Mouse (Mus musculus) megakaryocyte, embryonic 14.5 days (primary cell): ENCODE results near the gene Mga. TPM values are rescaled to one million over a fixed set of nuclear protein-coding genes. Genes with fewer than 3 reads are reported as not detected.
A peak's percentile ranks its signal among the peaks of the same experiment; 100 is the strongest.

ENCODE experiments used
- H3K27me3 ChIP-seq: replicated peaks from 2 replicates; pipeline ENCODE3; 2012; ENCODE audit warnings: inconsistent platforms
- H3K36me3 ChIP-seq: replicated peaks from 2 replicates; pipeline ENCODE3; 2012; ENCODE audit warnings: low read length, inconsistent platforms, mixed read lengths
- H3K4me1 ChIP-seq: 2 replicates; pipeline ENCODE4 v1.6.1; 2012; ENCODE audit warnings: inconsistent platforms
- H3K4me3 ChIP-seq: replicated peaks from 2 replicates; pipeline ENCODE3; 2012; ENCODE audit warnings: moderate library complexity, mild to moderate bottlenecking, inconsistent platforms
- H3K9me3 ChIP-seq: 2 replicates; pipeline ENCODE4 v1.6.1; 2012; ENCODE audit warnings: inconsistent platforms
- FLI1 ChIP-seq: IDR thresholded peaks from 2 replicates; pipeline ENCODE4 v1.6.1; 2012; ENCODE audit warnings: low read length, inconsistent platforms, mixed read lengths
- GATA1 ChIP-seq: IDR thresholded peaks from 3 replicates; pipeline ENCODE4 v1.6.1; 2012; ENCODE audit warnings: mixed read lengths, low read length, inconsistent platforms, borderline replicate concordance
- polyA plus RNA-seq: library from polyadenylated mRNA; stranded (reverse); fragments of >175 nt; gene quantifications from 2 replicates; pipeline ENCODE4 v1.2.3, GENCODE M21; 2012; ENCODE audit warnings: low replicate concordance; ENCODE audit not compliant: insufficient read depth

The Mga gene
- polyA plus RNA-seq, 1 experiment = 1.3 TPM

DNA sequence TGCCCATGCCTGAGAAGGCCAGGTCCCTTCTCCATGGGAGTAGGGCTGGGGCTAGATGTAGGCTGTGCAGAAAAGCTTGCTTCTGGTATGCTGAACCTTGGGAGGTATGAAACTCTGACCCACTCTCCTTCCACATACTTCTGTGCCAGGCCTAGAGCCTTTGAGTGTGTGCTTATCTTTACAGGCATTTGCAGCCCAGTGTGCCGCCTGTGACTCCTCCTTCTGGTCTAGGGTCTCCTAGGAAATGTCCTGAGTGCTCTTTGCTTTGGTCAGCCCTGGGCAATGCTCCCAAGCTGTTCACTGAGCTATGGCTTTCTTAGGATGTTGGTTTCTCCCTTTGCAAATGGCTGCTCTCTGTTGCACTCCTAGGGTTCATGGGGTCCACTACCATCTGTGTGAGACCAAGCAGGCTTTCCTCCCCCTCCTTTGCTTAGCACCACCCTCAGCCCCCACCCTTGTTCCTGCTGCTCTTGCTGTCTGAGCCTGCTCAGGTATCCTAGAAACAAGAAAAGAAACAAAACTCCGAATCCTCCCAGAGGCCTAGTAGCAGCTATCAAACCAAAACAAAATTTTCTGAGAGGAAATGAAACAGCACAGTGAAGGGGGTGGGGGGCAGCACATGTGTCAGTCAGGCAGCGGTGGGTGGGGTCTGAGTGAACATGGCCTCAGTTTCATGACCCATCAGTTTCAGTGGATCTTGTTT lies 104.0 kb downstream of the Mga start:
- no peaks in the 10 kb centered on the region for H3K27me3 ChIP-seq
- H3K4me1 ChIP-seq = peaks cover 42% of the 10 kb centered on the region
- TF ChIP-seq GATA1 = no peak
- TF ChIP-seq FLI1 = no peak
- no peaks in the 10 kb centered on the region for H3K9me3 ChIP-seq
- peak overlapping the region; percentile 40 for H3K4me3 ChIP-seq
- peaks cover 14% of the 10 kb centered on the region for H3K36me3 ChIP-seq

DNA sequence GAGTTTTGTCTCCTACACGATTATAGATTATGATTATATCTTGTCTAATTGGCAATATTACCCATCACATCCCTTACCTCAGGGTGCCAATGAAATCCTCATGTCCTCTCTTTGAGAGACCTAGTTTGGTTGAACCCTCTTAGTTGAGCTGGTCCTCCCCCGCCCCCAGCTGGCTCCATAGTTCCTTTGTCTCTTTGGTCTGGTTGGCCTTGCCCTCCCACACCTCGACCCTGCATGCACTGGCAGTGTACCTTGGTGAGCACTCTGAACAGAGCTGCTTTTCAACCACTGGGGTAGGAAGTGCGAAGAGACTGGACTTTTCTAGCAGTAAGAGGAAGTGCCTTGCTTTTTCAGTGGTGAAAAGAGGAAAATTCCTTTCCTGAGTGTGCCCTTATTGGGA lies 104.9 kb downstream of the Mga start:
- H3K4me1 ChIP-seq = peaks cover 42% of the 10 kb centered on the region
- H3K36me3 ChIP-seq = peaks cover 14% of the 10 kb centered on the region
- H3K4me3 ChIP-seq = no peak overlapping the region
- H3K27me3 ChIP-seq = no peaks in the 10 kb centered on the region
- no peaks in the 10 kb centered on the region for H3K9me3 ChIP-seq
- no peak for TF ChIP-seq FLI1
- TF ChIP-seq GATA1 = no peak

DNA sequence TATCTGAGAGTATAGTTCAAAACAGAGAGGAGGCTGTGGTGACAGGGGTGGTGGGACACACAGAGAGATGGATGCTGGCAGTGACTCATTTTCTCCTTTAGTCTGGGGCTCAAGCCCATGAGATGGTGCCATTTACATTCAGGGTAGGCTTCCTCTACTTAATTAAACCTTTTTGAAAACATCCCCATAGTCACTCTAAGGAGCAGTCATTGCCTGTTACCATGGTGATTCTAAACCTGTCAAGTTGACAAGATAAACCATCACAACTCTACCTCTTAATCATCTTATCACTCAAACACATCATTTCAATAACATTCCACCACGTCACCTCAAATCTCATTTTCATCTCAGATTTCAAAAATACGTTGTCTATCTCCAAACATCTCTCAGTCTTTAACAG lies 106.9 kb downstream of the Mga start:
- H3K9me3 ChIP-seq = no peaks in the 10 kb centered on the region
- H3K27me3 ChIP-seq = no peaks in the 10 kb centered on the region
- TF ChIP-seq GATA1 (no peak), FLI1 (no peak)
- no peak overlapping the region for H3K4me3 ChIP-seq
- H3K36me3 ChIP-seq = peaks cover 14% of the 10 kb centered on the region
- peaks cover 51% of the 10 kb centered on the region for H3K4me1 ChIP-seq

DNA sequence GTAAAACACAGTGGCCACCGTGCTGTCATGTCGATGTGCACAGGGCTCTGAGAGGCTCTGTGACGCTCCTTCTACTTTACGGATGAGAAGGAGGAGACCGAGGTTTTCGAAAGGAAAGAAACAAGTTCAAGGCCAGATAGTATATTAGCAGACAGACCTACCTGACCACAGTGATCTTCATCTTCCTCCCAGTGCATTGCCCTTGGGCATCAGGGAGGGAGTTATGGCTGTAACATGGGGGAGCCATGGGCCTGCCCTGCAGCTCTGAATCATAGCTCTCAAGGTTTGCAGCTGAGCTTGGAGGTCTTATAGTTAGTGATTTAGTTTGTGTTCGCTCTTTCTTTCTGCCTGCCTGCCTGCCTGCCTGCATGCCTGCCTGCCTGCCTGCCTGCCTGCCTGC lies 109.7 kb downstream of the Mga start:
- H3K36me3 ChIP-seq = peaks cover 7% of the 10 kb centered on the region
- no peaks in the 10 kb centered on the region for H3K9me3 ChIP-seq
- H3K4me1 ChIP-seq = peaks cover 38% of the 10 kb centered on the region
- no peak overlapping the region for H3K4me3 ChIP-seq
- no peaks in the 10 kb centered on the region for H3K27me3 ChIP-seq
- TF ChIP-seq GATA1 (no peak), FLI1 (no peak)

DNA sequence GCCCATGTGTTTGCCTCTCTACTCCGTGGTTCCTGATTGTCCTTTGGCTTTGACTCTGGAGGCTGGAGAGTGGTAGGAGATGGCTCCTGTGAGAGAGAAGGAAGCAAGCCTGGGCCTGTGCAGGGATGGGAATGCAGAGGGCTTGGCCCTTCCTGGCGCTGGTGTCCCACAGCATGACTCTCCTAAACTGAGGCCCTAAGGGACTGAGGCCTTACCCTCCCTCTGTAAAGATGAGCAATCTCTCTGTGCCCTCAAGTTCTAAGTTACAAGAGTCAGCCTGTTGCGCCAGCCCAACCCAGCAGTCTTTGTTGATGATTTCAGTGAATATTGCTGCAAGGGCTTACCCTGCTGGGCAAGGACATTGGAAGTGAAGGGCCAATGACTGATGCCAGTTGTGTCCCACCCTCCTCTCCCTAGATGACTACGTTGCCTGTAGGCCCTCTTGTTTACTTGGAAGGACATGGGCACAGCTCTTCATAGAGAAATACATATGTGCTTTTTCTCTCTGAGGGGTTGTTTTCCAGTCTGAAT lies 110.7 kb downstream of the Mga start:
- H3K9me3 ChIP-seq = no peaks in the 10 kb centered on the region
- no peaks in the 10 kb centered on the region for H3K27me3 ChIP-seq
- H3K4me3 ChIP-seq = peak overlapping the region; percentile 26
- peaks cover 10% of the 10 kb centered on the region for H3K36me3 ChIP-seq
- peaks cover 29% of the 10 kb centered on the region for H3K4me1 ChIP-seq
- TF ChIP-seq FLI1 = no peak
- TF ChIP-seq GATA1 = no peak

DNA sequence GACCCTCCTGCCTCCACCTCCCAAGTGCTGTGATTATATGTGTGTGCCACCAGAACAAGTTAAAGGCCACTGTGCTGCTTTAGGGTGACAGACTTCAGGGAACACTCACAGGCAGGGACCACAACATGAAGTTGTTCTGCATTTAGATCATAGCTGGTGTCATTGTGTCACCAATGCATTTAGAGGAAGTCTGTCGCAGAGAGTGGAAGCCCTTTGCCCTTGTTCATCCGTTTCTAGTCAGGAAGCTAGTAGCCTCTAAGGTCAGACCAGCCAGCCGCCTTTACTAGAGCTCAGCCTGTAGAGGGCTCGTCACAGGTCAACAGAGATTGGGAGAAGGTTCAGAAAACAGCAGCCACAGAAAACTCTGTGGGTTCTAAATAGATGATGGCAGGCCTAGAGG lies 111.6 kb downstream of the Mga start:
- Histone ChIP-seq H3K27me3 (peaks cover 3% of the 10 kb centered on the region), H3K4me3 (no peak overlapping the region), H3K4me1 (peaks cover 34% of the 10 kb centered on the region), H3K9me3 (no peaks in the 10 kb centered on the region), H3K36me3 (peaks cover 20% of the 10 kb centered on the region)
- no peak for TF ChIP-seq GATA1
- TF ChIP-seq FLI1 = no peak

DNA sequence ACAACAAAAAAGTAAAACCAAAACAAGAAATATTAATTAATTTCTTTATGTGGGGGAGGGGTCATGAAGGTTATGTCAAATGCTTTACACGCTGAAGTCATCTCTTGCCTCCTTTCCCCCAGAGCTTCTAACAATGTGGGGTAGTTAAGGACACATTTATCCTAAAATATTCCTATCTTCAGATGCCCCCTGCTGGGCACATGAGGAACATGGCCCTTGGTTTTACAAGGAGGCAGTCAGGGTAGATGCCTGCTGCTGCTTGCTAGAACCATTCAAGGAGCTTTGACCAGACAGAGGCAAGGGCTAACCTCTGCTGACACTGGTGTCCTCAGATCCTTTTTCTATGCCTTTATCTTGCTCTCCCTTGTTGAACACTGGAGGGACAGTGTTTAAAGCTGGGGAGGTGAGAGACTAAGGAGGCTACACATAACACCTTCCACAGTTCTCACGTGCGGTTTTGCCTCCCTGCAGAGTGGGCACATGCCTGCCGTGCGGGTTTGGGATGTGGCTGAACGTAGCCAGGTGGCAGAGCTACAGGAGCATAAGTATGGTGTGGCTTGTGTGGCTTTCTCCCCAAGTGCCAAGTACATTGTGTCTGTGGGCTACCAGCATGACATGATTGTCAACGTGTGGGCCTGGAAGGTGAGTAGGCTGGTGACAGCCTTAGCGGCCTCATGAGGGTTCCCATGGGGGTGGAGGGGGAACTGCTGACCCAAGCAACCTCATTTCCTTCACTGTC lies 114.6 kb downstream of the Mga start:
- no peak overlapping the region for H3K4me3 ChIP-seq
- peaks cover 3% of the 10 kb centered on the region for H3K27me3 ChIP-seq
- H3K4me1 ChIP-seq = peaks cover 37% of the 10 kb centered on the region
- no peaks in the 10 kb centered on the region for H3K9me3 ChIP-seq
- TF ChIP-seq FLI1 (no peak), GATA1 (no peak)
- H3K36me3 ChIP-seq = peaks cover 35% of the 10 kb centered on the region

DNA sequence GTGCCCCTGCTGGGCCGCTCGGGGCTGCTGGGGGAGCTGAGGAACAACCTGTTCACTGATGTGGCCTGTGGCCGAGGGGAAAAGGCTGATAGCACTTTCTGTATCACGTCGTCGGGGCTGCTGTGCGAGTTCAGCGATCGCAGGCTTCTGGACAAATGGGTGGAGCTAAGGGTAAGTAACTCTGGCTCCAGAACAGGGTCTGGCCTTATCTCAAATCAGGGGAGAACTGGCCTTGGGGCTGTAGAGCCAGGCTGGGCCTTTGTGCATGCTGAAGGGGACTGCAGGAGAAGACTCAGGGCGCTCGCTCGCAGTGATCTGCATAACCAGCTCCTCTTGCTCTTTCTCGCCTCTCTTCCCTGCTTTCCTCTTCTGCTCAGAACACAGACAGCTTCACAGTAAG lies 115.9 kb downstream of the Mga start:
- H3K9me3 ChIP-seq = no peaks in the 10 kb centered on the region
- peaks cover 5% of the 10 kb centered on the region for H3K27me3 ChIP-seq
- H3K4me3 ChIP-seq = no peak overlapping the region
- TF ChIP-seq GATA1 (no peak), FLI1 (no peak)
- H3K36me3 ChIP-seq = peaks cover 48% of the 10 kb centered on the region
- peaks cover 29% of the 10 kb centered on the region for H3K4me1 ChIP-seq

DNA sequence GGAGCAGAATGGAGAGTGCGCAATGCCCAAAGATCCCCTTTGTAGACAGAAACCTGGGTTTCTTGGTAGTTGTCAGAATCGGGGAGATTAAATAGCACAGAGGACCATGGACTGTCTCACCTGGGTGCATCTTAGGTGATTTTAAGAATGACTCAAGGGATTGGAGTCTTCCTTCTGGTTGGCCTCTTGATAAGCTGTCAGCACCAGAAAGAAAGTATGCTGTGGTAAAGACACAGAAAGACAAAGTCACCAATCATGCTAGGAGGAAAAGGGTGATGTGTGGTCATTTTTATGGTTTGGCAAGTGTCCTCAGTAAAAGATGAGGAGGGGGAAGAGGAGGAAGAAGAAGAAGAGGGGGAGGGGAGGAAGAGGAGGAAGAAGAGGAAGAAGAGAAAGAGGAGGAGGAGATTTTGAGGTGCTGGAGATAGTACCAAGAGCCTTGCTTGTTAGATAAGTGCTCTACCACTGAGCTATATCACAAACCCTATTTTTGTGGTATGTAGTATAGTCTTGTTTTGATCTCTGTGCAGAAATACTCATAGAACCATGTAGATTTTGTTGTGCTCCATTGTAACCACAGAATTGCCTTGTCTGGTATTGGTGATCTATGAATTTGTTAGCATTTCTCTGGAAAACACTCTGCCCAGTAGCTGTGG lies 116.9 kb downstream of the Mga start:
- Histone ChIP-seq H3K36me3 (peaks cover 58% of the 10 kb centered on the region), H3K4me3 (no peak overlapping the region), H3K9me3 (no peaks in the 10 kb centered on the region), H3K4me1 (peaks cover 24% of the 10 kb centered on the region), H3K27me3 (peaks cover 7% of the 10 kb centered on the region)
- no peak for TF ChIP-seq GATA1
- no peak for TF ChIP-seq FLI1
